Mouse (Mus musculus) natural killer cell, adult 2 months (primary cell): Measurements from ENCODE around the gene Camk2b.
A peak's percentile ranks its signal among the peaks of the same experiment; 100 is the strongest.
"Not testable (repeated sequence)": the region's sequence is repeated elsewhere in the genome, so short reads cannot be mapped to it uniquely, and the experiment has no call there.

ENCODE experiments used
- DNase-seq, 2 experiments: peaks; one replicate each; pipeline ENCODE4 v3.0.0; 2022; ENCODE audit warnings: low spot score in 2 of 2

Camk2b gene

DNA sequence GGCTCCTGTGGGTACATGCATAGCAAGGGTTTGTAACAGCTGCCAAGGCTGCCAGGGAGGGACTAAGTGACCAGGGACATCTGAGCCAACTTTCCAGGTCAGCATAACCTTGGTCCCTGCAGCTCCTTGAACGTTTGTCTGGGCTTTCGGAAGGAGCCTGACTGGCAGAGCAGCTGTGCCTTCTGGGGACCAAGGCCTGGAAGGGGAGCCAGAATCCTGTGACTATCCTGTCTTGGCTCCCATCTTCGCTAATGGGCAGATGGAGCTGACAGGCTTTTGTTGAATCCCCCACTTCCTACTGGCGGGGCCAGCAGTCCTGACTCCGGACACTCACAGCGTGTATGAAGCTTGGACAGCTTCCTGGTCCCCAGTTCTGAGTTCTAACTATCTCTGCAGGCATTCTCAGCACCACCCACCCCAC lies 51.1 kb downstream of the Camk2b start:
- no peak for DNase-seq

DNA sequence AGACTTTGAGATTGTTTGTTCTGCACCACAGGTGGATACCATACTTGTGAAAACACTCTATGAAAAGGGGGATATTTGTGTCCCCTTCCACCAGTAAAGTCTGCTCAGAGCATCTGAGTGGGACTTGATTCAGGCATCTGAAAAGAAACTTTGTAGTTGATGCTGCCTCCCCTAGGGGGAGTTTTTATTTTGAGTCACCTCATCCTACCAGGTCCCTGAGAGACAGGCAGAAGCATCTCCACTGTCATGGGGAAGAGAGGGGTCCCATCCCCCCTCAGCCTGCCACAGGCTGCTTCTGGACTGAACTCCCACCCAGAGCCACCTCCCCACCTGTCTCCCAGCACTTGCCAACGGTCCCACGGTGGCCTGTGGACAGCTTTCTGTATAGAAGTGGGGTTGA lies 52.8 kb downstream of the Camk2b start:
- no peak for DNase-seq

DNA sequence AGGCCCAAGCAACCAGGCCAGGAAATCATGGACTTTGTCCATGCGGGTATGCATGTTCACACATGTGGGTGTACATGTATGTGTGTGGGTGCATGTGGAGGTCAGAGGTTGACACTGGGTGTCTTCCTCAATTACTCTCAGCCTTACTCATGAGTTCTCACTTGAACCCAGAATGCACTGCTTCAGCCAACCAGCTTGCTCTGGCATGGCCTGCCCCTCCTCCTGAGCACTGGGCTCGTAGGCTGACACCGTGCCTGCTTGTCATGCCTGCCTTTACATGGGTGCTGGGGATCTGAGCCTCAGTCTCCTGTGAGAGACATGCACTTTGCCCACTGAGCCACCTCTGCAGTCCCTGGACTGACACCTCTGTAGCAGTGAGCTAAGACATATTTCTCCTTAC lies 54.3 kb downstream of the Camk2b start:
- DNase-seq = no peak

DNA sequence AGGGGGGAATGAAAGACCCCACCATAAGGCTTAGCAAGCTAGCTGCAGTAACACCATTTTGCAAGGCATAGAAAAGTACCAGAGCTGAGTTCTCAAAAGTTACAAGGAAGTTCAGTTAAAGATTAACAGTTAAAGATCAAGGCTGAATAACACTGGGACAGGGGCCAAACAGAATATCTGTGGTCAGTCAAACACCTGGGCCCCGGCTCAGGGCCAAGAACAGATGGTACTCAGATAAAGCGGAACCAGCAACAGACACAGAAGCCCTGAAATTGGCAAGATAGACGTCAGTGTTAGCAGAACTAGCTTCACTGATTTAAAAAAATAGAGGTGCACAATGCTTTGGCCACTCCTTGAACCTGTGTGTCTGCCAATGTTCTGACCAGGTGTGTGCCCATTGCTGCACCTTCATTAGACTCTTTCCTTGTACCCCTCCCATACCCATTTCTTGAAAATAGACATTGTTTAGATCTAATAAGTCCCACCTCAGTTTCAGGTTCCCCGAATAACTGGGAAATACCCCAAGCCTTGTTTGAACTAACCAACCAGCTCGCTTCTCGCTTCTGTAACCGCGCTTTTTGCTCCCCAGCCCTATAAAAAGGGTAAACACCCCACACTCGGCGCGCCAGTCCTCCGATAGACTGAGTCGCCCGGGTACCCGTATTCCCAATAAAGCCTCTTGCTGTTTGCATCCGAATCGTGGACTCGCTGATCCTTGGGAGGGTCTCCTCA lies 55.2 kb downstream of the Camk2b start:
- DNase-seq = not testable (repeated sequence)

GRCm38 (mm10) chr11:6007779-6008128 lies 58.4 kb downstream of the Camk2b start:
- DNase-seq = not testable (repeated sequence)

DNA sequence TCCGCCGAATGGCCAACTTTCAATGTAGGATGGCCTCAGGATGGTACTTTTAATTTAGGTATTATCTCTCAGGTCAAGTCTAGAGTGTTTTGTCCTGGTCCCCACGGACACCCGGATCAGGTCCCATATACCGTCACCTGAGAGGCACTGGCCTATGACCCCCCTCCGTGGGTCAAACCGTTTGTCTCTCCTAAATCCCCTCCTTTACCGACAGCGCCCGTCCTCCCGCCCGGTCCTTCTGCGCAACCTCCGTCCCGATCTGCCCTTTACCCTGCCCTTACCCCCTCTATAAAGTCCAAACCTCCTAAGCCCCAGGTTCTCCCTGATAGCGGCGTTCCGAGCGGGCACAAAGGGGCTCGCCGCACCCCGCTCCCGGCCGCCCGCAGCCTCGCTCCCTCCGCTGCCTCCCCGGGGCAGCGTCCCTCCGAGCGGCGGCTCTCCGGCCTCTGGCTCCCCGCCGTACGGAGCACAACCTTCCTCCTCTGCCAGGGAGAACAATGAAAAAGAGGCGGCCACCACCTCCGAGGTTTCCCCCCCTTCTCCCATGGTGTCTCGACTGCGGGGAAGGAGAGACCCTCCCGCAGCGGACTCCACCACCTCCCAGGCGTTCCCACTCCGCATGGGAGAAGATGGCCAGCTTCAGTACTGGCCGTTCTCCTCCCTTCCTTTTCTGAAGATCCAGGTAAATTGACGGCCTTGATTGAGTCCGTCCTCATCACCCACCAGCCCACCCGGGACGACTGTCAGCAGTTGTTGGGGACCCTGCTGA lies 59.0 kb downstream of the Camk2b start:
- not testable (repeated sequence) for DNase-seq

DNA sequence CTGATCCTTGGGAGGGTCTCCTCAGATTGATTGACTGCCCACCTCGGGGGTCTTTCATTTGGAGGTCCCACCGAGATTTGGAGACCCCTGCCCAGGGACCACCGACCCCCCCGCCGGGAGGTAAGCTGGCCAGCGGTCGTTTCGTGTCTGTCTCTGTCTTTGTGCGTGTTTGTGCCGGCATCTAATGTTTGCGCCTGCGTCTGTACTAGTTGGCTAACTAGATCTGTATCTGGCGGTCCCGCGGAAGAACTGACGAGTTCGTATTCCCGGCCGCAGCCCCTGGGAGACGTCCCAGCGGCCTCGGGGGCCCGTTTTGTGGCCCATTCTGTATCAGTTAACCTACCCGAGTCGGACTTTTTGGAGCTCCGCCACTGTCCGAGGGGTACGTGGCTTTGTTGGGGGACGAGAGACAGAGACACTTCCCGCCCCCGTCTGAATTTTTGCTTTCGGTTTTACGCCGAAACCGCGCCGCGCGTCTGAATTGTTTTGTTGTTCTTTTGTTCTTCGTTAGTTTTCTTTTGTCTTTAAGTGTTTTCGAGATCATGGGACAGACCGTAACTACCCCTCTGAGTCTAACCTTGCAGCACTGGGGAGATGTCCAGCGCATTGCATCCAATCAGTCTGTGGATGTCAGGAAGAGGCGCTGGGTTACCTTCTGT lies 59.7 kb downstream of the Camk2b start:
- DNase-seq = not testable (repeated sequence)

- not testable (repeated sequence) for DNase-seq
Observed at GRCm38 (mm10) chr11:6005374-6006043, 60.7 kb downstream of the Camk2b start.

DNA sequence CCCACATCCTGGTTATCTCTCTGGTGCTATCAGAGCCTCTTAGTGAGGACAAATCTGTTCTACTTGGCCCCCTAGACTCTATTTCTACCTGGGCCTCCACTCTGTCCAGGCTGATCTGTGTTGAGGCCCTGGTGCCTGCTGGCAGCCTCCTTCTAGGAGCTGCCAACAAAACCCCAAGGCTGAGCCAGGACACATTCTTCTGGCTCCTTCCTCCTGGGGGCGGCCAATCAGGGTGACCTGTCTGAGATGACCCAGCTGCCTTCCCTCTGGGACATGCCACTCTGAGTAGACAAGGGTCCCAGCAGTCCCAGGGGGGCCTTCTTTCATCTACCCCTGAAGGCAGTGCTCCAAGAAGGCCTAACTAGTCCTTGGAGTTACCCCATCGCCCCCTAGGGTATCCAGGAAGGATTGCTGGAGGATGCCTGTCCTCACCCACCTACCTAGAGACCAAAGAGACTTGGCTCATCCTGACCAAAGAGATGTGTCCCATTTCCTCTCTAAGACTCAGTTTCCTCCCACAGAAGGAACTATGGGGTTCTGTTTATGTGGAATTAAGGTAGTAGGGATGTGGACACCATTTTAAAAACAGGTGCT lies 63.0 kb downstream of the Camk2b start:
- DNase-seq = no peak

- DNase-seq = no peak
Observed at GRCm38 (mm10) chr11:6001981-6002649, 64.0 kb downstream of the Camk2b start.

- DNase-seq = no peak
Observed at GRCm38 (mm10) chr11:6000961-6001682, 65.0 kb downstream of the Camk2b start.

DNA sequence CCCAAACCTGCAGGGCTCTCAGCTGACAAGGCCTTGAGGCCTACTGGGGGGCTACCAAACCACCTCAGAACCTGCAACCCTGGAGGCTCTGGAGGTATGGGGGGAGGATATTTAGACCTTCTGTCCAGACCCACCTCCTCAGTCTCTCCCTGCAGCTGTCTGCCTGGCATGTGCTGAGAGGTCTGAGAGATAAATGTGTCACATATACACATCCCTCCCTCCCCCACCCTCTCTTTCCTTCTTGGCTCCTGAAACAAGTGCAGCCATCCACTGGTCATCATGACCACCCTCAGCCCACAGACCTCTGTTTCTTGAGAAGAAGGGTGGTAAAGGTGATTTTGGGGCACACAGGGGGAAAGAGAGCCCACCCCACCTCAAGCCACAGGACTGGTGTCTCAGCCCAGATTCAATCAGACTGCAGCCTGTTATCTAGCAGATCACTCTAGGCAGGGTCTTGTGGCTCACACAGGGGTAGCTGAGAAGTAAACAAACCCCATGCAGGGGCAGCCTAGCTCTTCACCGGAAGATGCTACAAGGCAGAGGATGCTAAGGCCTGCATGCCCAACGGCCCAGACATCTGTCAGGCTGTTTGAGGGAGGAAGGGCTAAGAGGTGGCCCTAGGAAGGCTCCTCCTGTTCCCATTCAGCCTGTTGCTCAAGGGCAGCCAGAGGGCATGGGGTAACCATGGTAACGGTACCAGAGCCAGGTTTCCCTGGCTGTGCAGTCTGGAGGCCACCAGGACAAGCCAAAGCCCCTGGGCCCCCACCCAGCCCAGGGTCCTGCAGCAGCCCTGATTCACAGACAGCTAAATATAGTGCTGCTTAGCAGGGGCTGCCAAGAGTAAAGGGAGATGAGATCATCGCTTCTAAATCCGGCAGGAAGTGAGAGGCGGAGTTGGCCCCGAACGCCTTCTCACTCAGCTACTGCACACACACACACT lies 66.1 kb downstream of the Camk2b start:
- DNase-seq = peak; percentile 63 to 65

DNA sequence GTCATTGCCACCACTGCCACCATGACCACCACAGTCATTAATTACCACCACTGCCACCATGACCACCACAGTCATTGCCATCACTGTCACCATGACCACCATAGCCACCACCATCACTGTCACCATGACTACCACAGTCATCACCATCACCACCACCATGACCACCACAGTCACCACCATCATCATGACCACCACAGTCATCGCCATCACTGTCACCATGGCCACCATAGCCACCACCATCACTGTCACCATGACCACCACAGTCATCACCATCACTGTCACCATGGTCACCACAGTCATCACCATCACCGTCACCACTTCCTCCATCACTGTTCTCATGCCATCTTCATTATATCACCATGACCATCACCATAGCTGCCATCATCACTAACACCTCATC lies 67.7 kb downstream of the Camk2b start:
- DNase-seq = peak in 1 of 2 experiments; percentile 48

DNA sequence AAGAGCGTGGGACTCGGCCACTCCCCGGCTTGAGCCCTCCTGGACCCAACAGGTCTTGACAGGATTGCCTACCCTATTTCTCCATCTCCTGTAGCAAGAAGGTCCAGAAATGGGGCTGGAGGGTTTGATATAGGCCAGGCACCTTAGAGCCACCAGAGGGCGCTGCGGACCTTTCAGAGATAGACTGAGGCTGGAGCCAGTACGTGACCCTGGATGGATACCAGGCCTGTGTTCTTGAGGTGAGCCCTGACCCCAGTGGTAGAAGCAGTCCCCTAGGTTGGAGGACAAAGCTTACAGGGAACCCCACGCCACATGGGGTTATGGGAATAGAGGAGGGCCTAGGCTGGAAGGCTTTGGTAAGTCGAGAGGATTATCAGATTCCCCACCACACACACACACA lies 70.2 kb downstream of the Camk2b start:
- DNase-seq = peak; percentile 74 to 83

- DNase-seq = no peak
Observed at GRCm38 (mm10) chr11:5994880-5995279, 71.3 kb downstream of the Camk2b start.

DNA sequence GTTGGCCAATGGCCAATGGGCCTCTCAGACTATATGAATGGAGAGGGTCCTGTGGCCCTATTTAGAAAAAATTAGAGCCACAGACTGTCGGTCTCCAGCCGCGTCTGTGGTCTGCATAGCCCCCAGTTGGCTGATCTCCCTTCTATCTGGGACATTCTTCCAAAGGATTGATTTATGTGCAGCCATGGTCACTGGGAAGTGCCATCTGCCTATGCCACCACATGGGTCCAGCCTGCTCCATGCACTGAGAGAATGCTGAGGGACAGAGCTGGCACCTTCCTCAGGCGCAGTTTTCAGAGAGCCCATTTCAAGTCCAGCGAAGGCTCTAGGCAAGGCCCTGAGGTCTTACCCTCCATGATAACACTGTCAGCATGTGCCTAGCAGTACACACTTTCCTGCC lies 72.0 kb downstream of the Camk2b start:
- no peak for DNase-seq

- peak; percentile 30 to 50 for DNase-seq
Observed at GRCm38 (mm10) chr11:5990910-5991309, 75.3 kb downstream of the Camk2b start.

DNA sequence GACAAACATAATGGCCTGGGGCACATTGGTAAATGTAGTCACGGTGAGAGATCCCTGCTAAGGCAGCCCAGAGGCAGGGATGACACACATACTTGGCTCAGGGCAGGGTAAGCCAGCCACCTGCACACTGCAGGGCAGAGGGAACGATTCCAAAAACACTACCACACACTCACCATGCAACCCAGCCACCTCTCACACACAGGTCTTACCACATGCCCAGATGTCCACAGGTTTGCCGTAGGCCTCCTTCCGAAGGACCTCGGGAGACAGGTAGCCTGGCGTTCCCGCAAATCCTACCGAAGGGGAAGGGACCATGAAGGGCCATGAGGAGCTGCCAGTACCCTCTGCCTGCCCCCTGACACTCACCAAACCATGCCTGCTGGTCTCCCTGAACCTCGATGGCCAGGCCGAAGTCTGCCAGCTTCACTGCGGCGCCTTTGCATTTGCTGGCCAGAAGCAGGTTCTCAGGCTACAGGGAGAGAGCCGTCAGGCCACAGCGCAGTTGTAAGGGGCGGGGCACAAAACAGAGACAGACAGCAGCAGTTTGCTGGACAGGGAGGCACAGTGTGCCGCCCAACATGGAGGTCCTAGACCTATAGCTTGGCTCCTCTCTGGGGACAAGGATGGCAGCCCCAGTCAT lies 76.1 kb downstream of the Camk2b start:
- DNase-seq = no peak

DNA sequence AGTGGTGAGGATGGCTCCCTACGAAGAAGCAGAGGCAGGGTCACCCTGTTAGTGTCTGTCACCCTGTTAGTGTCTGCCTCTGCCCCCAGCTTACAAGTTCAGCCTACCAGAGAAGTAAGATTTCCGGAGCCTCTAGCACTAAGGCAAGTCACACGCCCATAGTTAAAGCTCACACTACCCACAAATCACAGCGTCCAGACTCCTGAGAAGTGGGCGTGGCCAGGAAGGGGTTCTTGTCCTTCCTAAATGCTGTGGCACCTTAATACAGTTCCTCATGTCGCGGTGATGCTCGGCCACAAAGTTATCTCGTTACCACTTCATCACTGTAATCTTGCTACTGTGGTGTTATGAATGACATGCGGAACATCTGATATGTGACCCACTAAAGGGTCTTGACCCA lies 78.0 kb downstream of the Camk2b start:
- no peak for DNase-seq
